Mouse (Mus musculus): ENCODE measurements around the gene Pepd. TPM values are rescaled to one million over a fixed set of nuclear protein-coding genes. Genes with fewer than 3 reads are reported as not detected.

The Pepd gene
- total and polyA plus RNA-seq, 3 experiments: 29.7 to 48.0 TPM; not detected in 1

- no peaks in the 10 kb centered on the region for H3K9me3 ChIP-seq (replicated peaks; ENCODE audit: insufficient read depth, low read length)
- H3K4me1 ChIP-seq (ENCODE audit: control insufficient read depth in 1 of 2, insufficient read depth in 2 of 2, low read length in 2 of 2): no peaks in the 10 kb centered on the region
- no peaks in the 10 kb centered on the region for H3K27me3 ChIP-seq (ENCODE audit: control insufficient read depth in 1 of 2, insufficient read depth in 2 of 2, low read length in 2 of 2)
- no peak overlapping the region for H3K4me3 ChIP-seq (ENCODE audit: control insufficient read depth in 1 of 2, insufficient read depth in 1 of 2, low read depth in 2 of 2, low read length in 2 of 2)
- H3K36me3 ChIP-seq (ENCODE audit: control insufficient read depth in 1 of 2, insufficient read depth in 2 of 2, low read length in 2 of 2): no peaks in the 10 kb centered on the region; a peak in 1 of 4 replicates
- no peak overlapping the region for H3K27ac ChIP-seq (ENCODE audit: control insufficient read depth, low read depth, low read length)
- no peaks in the 10 kb centered on the region for H3K79me2 ChIP-seq (ENCODE audit: control insufficient read depth, insufficient read depth, low read length, poor library complexity)
- no peak for TF ChIP-seq ZNF384 (IDR thresholded peaks at IDR 0.05; ENCODE audit: low read depth, low read length)
- no peak for TF ChIP-seq MYB (IDR thresholded peaks at IDR 0.05; ENCODE audit: low read depth, low read length)
- no peak for TF ChIP-seq SMC3 (IDR thresholded peaks at IDR 0.05; ENCODE audit: low read depth, low read length)
- TF ChIP-seq UBTF (IDR thresholded peaks at IDR 0.05; ENCODE audit: borderline replicate concordance, insufficient read depth, low read depth, low read length): no peak
- no peak for TF ChIP-seq MXI1 (IDR thresholded peaks at IDR 0.05; ENCODE audit: low read depth, low read length)
- no peak for TF ChIP-seq MEF2A (IDR thresholded peaks at IDR 0.05; ENCODE audit: extremely low read depth, insufficient replicate concordance, low read depth, low read length, poor library complexity, severe bottlenecking)
- no peak for TF ChIP-seq KAT2A (conservative IDR thresholded peaks at IDR 0.05; ENCODE audit: low read depth, low read length)
- H3K9ac ChIP-seq (ENCODE audit: control insufficient read depth, low read depth, low read length, poor library complexity, severe bottlenecking): no peak overlapping the region
- DNase-seq (ENCODE audit: low read depth, low spot score): no peak
These were observed 1.8 kb upstream of the Pepd start for GRCm38 (mm10) chr7:34910096-34911066.

DNA sequence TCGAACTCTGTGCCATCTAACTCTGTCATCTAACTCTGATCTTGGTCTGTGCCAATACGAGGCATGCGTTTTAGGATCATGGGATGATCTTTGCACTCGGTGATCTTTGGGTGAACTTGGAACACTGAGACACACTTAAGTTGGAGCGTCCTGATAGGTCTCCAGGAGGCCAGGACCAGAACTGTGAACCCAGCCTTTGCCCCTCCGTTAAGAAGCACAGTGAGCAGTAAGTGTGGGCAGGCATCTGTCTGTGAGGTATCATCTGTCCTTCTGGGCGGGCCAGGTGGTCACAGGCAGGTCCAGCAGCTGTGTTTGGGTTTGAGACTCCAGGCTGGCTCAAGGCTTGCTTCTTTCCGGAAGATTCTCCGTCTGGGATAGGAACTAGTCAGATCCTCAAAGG is 1.8 kb downstream of the Pepd start:
- no peak overlapping the region for H3K4me3 ChIP-seq (ENCODE audit: control insufficient read depth in 1 of 2, insufficient read depth in 1 of 2, low read depth in 2 of 2, low read length in 2 of 2)
- no peaks in the 10 kb centered on the region for H3K79me2 ChIP-seq (ENCODE audit: control insufficient read depth, insufficient read depth, low read length, poor library complexity)
- no peak overlapping the region for H3K9ac ChIP-seq (ENCODE audit: control insufficient read depth, low read depth, low read length, poor library complexity, severe bottlenecking)

More for the DNA sequence above, 1.8 kb downstream of the Pepd start:
- no peak for DNase-seq (ENCODE audit: low read depth, low spot score)
- H3K27me3 ChIP-seq (ENCODE audit: control insufficient read depth in 1 of 2, insufficient read depth in 2 of 2, low read length in 2 of 2): no peaks in the 10 kb centered on the region
- no peak overlapping the region for H3K27ac ChIP-seq (ENCODE audit: control insufficient read depth, low read depth, low read length)
- H3K36me3 ChIP-seq (ENCODE audit: control insufficient read depth in 1 of 2, insufficient read depth in 2 of 2, low read length in 2 of 2): peaks cover 0 to 2% of the 10 kb centered on the region in 2 experiments; a peak in 2 of 4 replicates
- no peaks in the 10 kb centered on the region for H3K9me3 ChIP-seq (replicated peaks; ENCODE audit: insufficient read depth, low read length)
- TF ChIP-seq ELF1 (IDR thresholded peaks at IDR 0.05; ENCODE audit: low read depth, low read length) (no peak), MAX (IDR thresholded peaks at IDR 0.05; ENCODE audit: low read length) (no peak), GABPA (IDR thresholded peaks at IDR 0.05; ENCODE audit: low read depth, low read length) (no peak), HCFC1 (IDR thresholded peaks at IDR 0.05; ENCODE audit: low read depth, low read length) (no peak), UBTF (IDR thresholded peaks at IDR 0.05; ENCODE audit: borderline replicate concordance, insufficient read depth, low read depth, low read length) (no peak), BHLHE40 (IDR thresholded peaks at IDR 0.05; ENCODE audit: borderline replicate concordance, low read depth, low read length) (no peak), ETS1 (IDR thresholded peaks at IDR 0.05; ENCODE audit: low read depth, low read length) (no peak), MAZ (IDR thresholded peaks at IDR 0.05; ENCODE audit: low read depth, low read length) (no peak), TBP (IDR thresholded peaks at IDR 0.05; ENCODE audit: low read depth, low read length) (no peak), ZNF384 (IDR thresholded peaks at IDR 0.05; ENCODE audit: low read depth, low read length) (no peak), MEF2A (IDR thresholded peaks at IDR 0.05; ENCODE audit: extremely low read depth, insufficient replicate concordance, low read depth, low read length, poor library complexity, severe bottlenecking) (no peak), NRF1 (IDR thresholded peaks at IDR 0.05; ENCODE audit: insufficient read depth, low read depth, low read length, poor library complexity, severe bottlenecking) (no peak), USF2 (IDR thresholded peaks at IDR 0.05; ENCODE audit: borderline replicate concordance in 1 of 2, insufficient read depth in 1 of 2, low read depth in 1 of 2, low read length in 2 of 2) (no peak), MXI1 (IDR thresholded peaks at IDR 0.05; ENCODE audit: low read depth, low read length) (no peak), CHD1 (IDR thresholded peaks at IDR 0.05; ENCODE audit: low read depth, low read length) (no peak), E2F4 (IDR thresholded peaks at IDR 0.05; ENCODE audit: borderline replicate concordance, low read depth, low read length) (no peak)
- peaks cover 0 to 10% of the 10 kb centered on the region in 2 experiments; a peak in 3 of 4 replicates for H3K4me1 ChIP-seq (ENCODE audit: control insufficient read depth in 1 of 2, insufficient read depth in 2 of 2, low read length in 2 of 2)

All from MEL (cell line).